Mouse (Mus musculus): ENCODE data around the gene Togaram2.
A peak's percentile ranks its signal among the peaks of the same experiment; 100 is the strongest.
"Not testable (repeated sequence)": the region's sequence is repeated elsewhere in the genome, so short reads cannot be mapped to it uniquely, and the experiment has no call there.

Gene Togaram2

GRCm38 (mm10) chr17:71742935-71743334 is 69.9 kb downstream of the Togaram2 start:
- DNase-seq = peak; percentile 38

- no peak for DNase-seq
Measured at GRCm38 (mm10) chr17:71746114-71746513, 73.1 kb downstream of the Togaram2 start.

GRCm38 (mm10) chr17:71747561-71747960 is 74.5 kb downstream of the Togaram2 start:
- no peak for DNase-seq

- DNase-seq = no peak
Measured at GRCm38 (mm10) chr17:71749616-71750168, 76.6 kb downstream of the Togaram2 start.

GRCm38 (mm10) chr17:71752831-71753230 is 79.8 kb downstream of the Togaram2 start, which contains the start of gene Pcare:
Pcare (minus strand) TSS chr17:71752894.
- DNase-seq = no peak

- DNase-seq = no peak
Measured at GRCm38 (mm10) chr17:71760536-71760935, 87.5 kb downstream of the Togaram2 start.

- DNase-seq = not testable (repeated sequence)
Measured at GRCm38 (mm10) chr17:71768173-71768572, 95.1 kb downstream of the Togaram2 start, which contains the start of gene Clip4. Clip4 (plus strand) TSS chr17:71768473.

GRCm38 (mm10) chr17:71769564-71769963 is 96.5 kb downstream of the Togaram2 start:
- no peak for DNase-seq

GRCm38 (mm10) chr17:71770696-71771095 is 97.6 kb downstream of the Togaram2 start:
- DNase-seq = no peak

- DNase-seq = no peak
Measured at GRCm38 (mm10) chr17:71774173-71774572, 101.1 kb downstream of the Togaram2 start.

- DNase-seq = no peak
Measured at GRCm38 (mm10) chr17:71775279-71775678, 102.2 kb downstream of the Togaram2 start.

GRCm38 (mm10) chr17:71778696-71779095 is 105.6 kb downstream of the Togaram2 start:
- no peak for DNase-seq

All from kidney, postnatal 14 days (tissue).